Mouse (Mus musculus): ENCODE measurements at regions not wholly inside any gene's neighbourhood (a gene's known extent, or its start where the extent isn't known, plus 50 kb on each side); places are given as distances from the start of the nearest gene placed in this dataset.

- no peak for DNase-seq (ENCODE audit: extremely low read depth)
- H3K9ac ChIP-seq (ENCODE audit: insufficient read depth, low read depth): no peak overlapping the region
- no peaks in the 10 kb centered on the region for H3K36me3 ChIP-seq (replicated peaks in 1 of 2; ENCODE audit: control insufficient read depth in 1 of 2, insufficient read depth in 1 of 2, low read length in 1 of 2)
- peaks cover 6% of the 10 kb centered on the region for H3K9me3 ChIP-seq (replicated peaks; ENCODE audit: low read length)
- no peak overlapping the region for H3K4me2 ChIP-seq (ENCODE audit: insufficient read depth, low read depth, poor library complexity, severe bottlenecking)
- H3K79me2 ChIP-seq (replicated peaks; ENCODE audit: control insufficient read depth, extremely low read depth, insufficient read depth, poor library complexity, severe bottlenecking): no peaks in the 10 kb centered on the region
- dilution Hi-C loops (cut with MboI; ENCODE audit: extremely low pct_ligation_motif_present, extremely low pct_unique_long_range_greater_than_20kb, low sequenced_read_pairs) (no loop called here), in situ Hi-C loops (cut with MboI; ENCODE audit: low pct_ligation_motif_present, low pct_unique_long_range_greater_than_20kb, low sequenced_read_pairs) (no loop called here)
- no peak overlapping the region for H3K27ac ChIP-seq (ENCODE audit: insufficient read depth, low read depth)
- H3K27me3 ChIP-seq (replicated peaks): no peaks in the 10 kb centered on the region
- TF ChIP-seq ETS1 (conservative IDR thresholded peaks at IDR 0.05; ENCODE audit: low read depth, low read length): no peak
- no peak for TF ChIP-seq GABPA (IDR thresholded peaks at IDR 0.05; ENCODE audit: insufficient replicate concordance, low read depth, low read length)
- no peak for TF ChIP-seq NELFE (IDR thresholded peaks at IDR 0.05; ENCODE audit: low read depth, low read length)
- no peak for TF ChIP-seq JUN (IDR thresholded peaks at IDR 0.05; ENCODE audit: insufficient read depth, low read depth, low read length)
- no peak overlapping the region for H3K4me3 ChIP-seq (replicated peaks in 1 of 3; ENCODE audit: low read depth in 2 of 3, low read length in 2 of 3, poor library complexity in 1 of 3)
- no peaks in the 10 kb centered on the region for H3K4me1 ChIP-seq (ENCODE audit: control insufficient read depth in 1 of 2, insufficient read depth in 2 of 2)
These were observed 88.0 kb upstream of the Arhgap32 start for GRCm38 (mm10) chr9:32027962-32028361.

GRCm38 (mm10) chr9:32029001-32029400 lies 86.9 kb upstream of the Arhgap32 start:
- no peak overlapping the region for H3K27ac ChIP-seq (ENCODE audit: insufficient read depth, low read depth)
- H3K4me1 ChIP-seq (ENCODE audit: control insufficient read depth in 1 of 2, insufficient read depth in 2 of 2): no peaks in the 10 kb centered on the region
- peaks cover 6% of the 10 kb centered on the region for H3K9me3 ChIP-seq (replicated peaks; ENCODE audit: low read length)
- in situ Hi-C loops (cut with MboI; ENCODE audit: low pct_ligation_motif_present, low pct_unique_long_range_greater_than_20kb, low sequenced_read_pairs): no loop called here
- H3K36me3 ChIP-seq (replicated peaks in 1 of 2; ENCODE audit: control insufficient read depth in 1 of 2, insufficient read depth in 1 of 2, low read length in 1 of 2): no peaks in the 10 kb centered on the region
- no peak overlapping the region for H3K4me3 ChIP-seq (replicated peaks in 1 of 3; ENCODE audit: low read depth in 2 of 3, low read length in 2 of 3, poor library complexity in 1 of 3)
- no peak for DNase-seq (ENCODE audit: extremely low read depth)
- H3K4me2 ChIP-seq (ENCODE audit: insufficient read depth, low read depth, poor library complexity, severe bottlenecking): no peak overlapping the region
- dilution Hi-C loops (cut with MboI; ENCODE audit: extremely low pct_ligation_motif_present, extremely low pct_unique_long_range_greater_than_20kb, low sequenced_read_pairs): no loop called here
- H3K9ac ChIP-seq (ENCODE audit: insufficient read depth, low read depth): no peak overlapping the region
- TF ChIP-seq KAT2A (IDR thresholded peaks at IDR 0.05; ENCODE audit: insufficient replicate concordance, low read length): no peak
- H3K79me2 ChIP-seq (replicated peaks; ENCODE audit: control insufficient read depth, extremely low read depth, insufficient read depth, poor library complexity, severe bottlenecking): no peaks in the 10 kb centered on the region
- no peaks in the 10 kb centered on the region for H3K27me3 ChIP-seq (replicated peaks)

- no peak for DNase-seq (ENCODE audit: extremely low read depth)
- Histone ChIP-seq H3K79me2 (replicated peaks; ENCODE audit: control insufficient read depth, extremely low read depth, insufficient read depth, poor library complexity, severe bottlenecking) (no peaks in the 10 kb centered on the region), H3K4me2 (ENCODE audit: insufficient read depth, low read depth, poor library complexity, severe bottlenecking) (no peak overlapping the region), H3K4me3 (replicated peaks in 1 of 3; ENCODE audit: low read depth in 2 of 3, low read length in 2 of 3, poor library complexity in 1 of 3) (no peak overlapping the region), H3K27ac (ENCODE audit: insufficient read depth, low read depth) (no peak overlapping the region), H3K9me3 (replicated peaks; ENCODE audit: low read length) (peaks cover 6% of the 10 kb centered on the region), H3K9ac (ENCODE audit: insufficient read depth, low read depth) (no peak overlapping the region), H3K27me3 (replicated peaks) (no peaks in the 10 kb centered on the region), H3K4me1 (ENCODE audit: control insufficient read depth in 1 of 2, insufficient read depth in 2 of 2) (no peaks in the 10 kb centered on the region), H3K36me3 (replicated peaks in 1 of 2; ENCODE audit: control insufficient read depth in 1 of 2, insufficient read depth in 1 of 2, low read length in 1 of 2) (no peaks in the 10 kb centered on the region)
- in situ Hi-C loops (cut with MboI; ENCODE audit: low pct_ligation_motif_present, low pct_unique_long_range_greater_than_20kb, low sequenced_read_pairs): no loop called here
- no peak for TF ChIP-seq MEF2A (IDR thresholded peaks at IDR 0.05; ENCODE audit: borderline replicate concordance, low read depth, low read length)
- no peak for TF ChIP-seq POLR2A (IDR thresholded peaks at IDR 0.05; ENCODE audit: low read depth, low read length)
- TF ChIP-seq BHLHE40 (IDR thresholded peaks at IDR 0.05; ENCODE audit: low read depth, low read length): no peak
- TF ChIP-seq ETS1 (conservative IDR thresholded peaks at IDR 0.05; ENCODE audit: low read depth, low read length): no peak
- TF ChIP-seq NRF1 (IDR thresholded peaks at IDR 0.05; ENCODE audit: low read depth, low read length): no peak
- TF ChIP-seq MYC (IDR thresholded peaks at IDR 0.05; ENCODE audit: low read depth, low read length): no peak
- dilution Hi-C loops (cut with MboI; ENCODE audit: extremely low pct_ligation_motif_present, extremely low pct_unique_long_range_greater_than_20kb, low sequenced_read_pairs): no loop called here
These were observed 86.2 kb upstream of the Arhgap32 start for GRCm38 (mm10) chr9:32029786-32030185.
